Mouse (Mus musculus) layer of hippocampus, postnatal 25 days (tissue): ENCODE measurements at regions not wholly inside any gene's neighbourhood (a gene's known extent, or its start where the extent isn't known, plus 50 kb on each side); places are given as distances from the start of the nearest gene placed in this dataset.

ENCODE experiments used
- DNase-seq, 2 experiments: peaks; one replicate each; pipeline ENCODE4 v3.0.0; 2022; ENCODE audit warnings: mixed read lengths in 2 of 2, low spot score in 1 of 2; ENCODE audit errors: extremely low spot score in 1 of 2

DNA sequence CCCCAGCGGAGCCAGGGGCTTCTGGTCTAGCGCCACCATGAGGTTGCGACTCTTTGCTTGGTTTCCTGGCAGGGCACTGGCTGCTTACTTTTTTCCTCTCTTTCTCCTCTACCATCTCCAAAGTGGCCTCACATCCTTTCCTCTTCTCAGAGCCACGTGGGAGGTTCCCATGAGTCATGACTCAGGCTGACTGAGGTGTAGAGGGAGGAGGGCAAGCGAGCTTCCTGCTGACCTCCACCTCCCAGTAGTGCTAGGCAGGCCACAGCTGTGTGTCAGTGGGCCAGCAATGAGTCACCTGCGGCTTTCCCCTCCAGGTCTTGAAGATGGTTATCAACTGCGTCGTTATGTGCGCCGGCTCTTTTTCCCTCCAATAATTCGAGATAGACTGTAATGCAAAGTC, 123.6 kb downstream of the Gadd45g start:
- no peak for DNase-seq

DNA sequence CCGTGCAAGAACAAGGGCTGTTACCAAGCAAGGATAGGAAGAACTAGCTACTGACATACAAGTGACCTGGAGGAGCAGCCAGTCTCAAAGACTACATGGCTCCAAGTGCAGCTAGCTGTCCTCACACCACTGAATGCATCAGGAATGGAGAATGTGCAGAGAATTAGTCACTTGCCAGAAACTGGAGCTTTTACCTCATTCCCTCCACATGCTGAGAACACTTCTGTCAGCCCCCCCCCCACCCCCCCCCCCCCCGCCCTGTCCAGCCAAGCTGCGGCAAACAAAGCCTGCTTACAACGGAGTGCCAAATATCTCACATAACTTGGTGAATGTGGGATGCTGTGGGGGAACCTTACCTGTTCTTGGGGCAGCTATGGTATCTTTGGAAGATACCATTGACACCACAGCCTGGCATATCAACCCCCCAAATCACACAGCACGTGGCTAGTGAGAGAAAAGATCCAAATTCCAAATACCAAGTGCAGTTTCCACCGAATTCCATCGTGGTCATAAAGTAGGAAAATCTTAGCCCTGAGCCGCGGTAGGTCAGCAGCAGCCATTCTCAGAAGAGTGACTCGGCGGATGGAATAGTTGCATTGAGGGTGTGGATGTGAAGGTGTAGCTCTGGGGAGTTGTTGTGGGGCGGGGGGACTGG, 126.3 kb downstream of the Gadd45g start:
- DNase-seq, result no peak

DNA sequence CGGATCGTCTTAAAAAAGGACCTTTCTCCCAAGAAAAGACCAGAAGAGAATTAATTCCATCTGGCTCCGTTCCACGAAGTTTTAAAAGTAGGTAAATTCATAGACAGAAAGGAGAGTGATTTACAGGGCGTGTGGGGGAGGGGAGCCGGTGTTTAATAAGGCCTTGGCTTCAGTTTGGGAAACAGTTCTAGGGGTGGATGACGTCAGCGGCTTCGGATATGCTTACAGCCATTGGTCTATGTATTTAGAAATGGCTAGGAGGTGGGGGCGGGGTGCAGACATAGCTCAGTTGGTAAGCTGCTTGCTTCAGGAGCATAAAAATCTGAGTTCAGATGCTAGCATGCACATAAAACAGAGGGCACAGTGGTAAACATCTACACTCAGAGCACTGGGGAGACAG, 127.0 kb downstream of the Gadd45g start:
- DNase-seq, result no peak

DNA sequence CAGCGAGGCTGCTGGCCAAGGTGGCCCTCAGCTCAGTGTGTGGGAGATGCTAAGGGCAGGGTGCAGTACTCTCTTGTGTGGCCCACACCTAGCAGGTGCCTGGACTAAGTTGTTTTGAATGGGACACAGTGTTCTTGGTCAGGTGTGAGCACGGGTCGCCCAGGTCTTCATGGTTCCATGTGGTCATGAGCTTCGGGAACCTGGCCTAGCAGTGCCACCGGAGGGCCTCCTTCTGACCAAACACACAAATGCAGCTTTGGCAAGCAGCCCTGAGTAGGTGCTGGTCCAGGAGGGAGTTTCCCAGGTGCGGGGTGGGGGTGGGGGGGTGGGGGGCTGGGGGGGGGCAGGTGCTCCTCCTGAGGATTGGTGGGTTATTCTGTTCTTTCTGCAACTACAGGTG, 127.6 kb downstream of the Gadd45g start:
- DNase-seq, result no peak

DNA sequence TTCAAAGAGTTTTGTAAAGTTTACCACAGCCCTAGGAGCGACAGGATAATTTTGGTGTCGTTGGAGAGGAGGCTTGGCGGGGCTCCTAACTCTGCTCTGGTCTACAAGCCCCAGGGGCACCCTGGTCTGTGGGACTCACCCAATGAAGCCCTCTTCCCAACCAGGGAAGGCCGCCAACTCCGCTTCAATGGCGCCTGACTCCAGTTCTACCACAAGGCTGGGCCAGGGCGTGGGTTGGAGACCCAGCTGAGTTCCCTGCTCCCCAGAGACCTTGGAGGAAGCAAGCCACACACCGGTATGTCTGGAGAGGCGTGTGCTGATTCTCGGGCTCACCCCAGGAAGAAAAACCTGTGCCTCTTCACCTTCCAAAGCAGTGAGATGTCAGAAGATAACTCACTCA, 128.9 kb downstream of the Gadd45g start:
- DNase-seq, result no peak

DNA sequence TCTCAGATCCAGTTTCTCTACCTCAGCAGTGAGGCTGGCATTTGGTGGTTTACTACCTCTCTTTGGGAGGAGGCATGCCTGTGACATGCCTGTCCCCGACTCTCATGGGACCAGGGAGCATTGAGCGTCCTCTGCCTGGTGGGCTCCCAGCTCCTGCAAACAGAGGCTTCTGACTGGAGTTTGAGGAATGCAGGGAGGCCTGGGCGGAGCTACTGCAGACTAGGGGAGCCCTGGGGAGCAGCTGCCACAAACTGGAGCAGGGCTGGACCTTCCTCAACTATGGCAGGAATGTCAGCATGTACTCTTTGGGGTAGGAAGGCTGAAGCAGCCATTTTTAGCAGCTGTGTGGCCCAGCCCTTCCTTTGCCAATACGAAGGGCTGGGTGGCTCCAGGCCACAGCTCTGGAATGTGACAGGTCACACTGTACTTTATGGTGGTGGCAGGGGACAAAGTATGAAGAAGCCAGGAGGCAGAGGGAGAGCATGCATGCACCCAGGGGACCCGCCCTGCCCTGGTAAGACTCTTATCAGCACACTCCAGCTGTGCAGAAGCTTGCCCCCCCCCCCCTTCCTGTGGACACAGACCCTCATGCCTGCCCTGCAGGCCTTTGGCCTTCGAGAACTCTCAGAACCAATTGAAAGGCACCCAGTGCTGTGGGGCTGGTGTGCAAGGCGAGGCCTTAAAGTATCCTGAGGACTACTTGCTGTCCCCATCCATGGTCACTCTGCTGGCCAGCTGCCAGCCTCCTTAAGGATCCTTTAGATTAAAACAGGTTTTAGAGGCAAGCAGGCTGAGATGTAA, 129.5 kb downstream of the Gadd45g start:
- no peak for DNase-seq

DNA sequence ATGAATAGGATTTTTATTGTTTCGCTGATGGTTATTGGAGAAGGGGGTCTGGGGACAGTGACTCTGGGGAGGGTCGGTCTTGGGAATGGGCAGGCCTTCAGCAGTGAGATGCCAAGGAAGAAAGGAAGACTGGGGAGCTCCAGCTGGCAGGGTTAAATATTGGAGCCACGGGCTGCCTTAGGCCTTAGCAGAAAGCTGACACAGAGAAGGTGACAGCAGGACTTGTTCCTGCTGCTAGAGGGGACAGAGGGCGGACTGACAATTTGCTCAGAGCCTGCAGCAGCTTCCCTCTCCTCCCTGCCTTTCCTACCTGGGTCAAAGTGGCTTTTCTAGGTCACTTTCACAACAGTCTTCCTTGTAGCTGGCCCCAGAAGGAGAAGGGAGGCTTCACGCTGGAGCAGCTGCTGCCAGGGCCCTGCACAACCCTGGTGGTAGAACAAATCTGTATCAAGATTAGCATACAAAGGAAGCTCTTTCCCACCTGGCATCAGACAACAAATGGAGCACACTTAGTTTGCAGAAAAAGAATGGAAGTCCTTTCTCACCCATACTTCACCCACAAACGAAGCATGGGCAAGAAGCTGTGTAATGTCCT, 130.2 kb downstream of the Gadd45g start:
- no peak for DNase-seq

DNA sequence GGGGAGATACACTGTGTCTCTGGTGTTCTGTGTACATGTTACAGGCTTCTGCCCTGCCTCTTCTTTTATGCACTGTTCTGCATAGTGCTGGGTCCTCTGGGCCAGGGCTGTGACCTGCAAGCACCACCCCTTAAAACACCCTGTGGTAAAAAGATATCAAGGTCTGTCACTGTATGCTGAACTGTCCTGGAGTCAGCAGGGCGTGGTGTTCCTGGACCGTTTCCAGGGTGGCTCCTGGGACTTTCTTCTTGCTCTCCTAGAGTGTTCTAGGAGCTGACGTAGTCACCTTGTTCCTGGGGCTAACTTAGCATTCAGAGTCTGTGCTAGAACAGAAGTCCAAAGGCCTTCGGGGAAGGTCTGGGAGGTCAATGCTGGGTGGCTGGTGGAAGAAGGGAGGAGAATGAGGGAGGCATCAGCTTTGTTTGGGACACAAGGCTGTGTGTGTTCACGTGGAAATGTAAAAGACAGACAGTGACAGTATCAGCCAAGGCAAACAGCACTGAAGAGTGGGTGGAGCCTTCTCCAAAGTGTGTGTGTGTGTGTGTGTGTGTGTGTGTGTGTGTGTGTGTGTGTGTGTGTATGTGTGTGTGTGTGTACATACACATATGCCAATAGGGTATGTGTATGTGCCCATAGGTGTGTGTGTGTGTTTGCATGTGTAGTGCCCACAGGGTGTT, 133.0 kb downstream of the Gadd45g start:
- no peak for DNase-seq

DNA sequence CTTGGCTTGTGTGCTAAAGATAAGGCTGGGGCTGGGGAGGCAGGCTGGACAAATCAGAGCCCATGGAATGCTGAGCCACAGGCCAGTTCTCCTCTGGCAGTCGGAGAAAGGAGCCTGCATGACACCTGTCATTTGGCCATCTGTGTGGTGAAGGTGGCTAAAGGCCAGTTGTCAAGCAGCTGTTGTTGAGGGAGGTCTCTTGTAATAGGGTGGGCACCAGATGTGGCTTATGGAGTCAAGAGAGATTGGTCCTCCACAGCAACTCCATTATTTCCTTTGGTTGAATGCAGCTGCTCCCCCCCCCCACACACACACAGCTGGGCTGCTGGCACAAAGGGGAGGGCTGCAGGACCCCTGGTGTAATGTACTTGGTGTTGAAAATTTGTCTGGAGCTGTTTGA, 133.9 kb downstream of the Gadd45g start:
- DNase-seq, result no peak

DNA sequence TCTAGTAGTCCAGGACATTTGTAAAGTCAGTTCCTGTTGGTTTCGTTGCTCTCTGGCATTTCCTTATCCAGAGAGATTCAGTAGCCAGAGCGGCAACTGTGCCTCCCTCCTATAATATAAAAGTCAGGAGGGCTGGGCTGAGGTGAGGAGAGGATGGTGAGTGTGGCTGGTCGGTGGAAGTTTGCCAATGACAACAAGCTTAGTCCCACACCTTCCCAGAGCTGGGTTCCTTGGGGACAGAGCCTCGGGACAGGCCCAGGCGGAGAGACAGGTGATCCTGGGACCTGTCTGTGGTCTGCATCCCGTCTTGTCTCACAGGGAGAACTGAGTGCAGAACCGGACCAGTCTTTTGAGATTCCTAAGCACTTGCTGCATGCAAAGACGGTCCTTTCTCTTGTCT, 136.5 kb downstream of the Gadd45g start:
- no peak for DNase-seq

DNA sequence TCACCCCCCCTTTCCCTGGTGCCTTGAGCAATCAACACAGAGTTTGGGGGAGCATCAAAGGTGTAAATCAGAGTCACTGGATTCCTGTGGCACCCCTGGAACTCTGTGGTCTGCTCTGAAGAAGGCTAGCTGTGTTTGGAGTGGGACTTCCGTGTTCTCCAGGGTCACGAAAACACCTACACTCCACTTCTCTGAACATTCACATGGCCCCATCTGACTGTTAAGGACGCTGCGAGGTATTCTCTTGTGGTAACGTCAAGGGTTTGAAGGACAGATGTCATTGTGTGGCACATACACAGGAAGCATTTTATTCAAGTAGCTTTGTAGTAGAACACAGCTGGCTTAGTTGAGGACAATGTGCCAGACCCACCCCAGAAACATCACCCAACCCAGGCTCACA, 137.1 kb downstream of the Gadd45g start:
- no peak for DNase-seq

DNA sequence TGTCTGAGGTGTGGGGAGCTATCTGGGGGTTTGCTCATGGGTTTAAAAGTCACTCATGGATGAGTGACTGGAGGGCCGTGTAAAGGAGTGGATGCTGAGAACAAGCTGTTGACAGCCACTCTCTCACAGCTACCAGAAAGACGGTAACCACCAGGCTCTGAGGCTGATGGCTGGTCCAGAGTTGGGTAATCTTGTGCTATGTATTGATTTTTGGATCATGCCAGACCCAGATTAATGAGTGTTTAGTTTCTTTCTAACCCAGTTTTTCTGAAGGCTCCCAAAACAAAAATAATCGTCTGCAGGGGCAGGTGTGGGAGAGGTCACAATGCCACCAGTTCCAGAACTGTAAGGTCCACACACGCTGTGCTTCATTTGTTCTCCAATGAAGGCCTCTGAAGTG, 144.9 kb downstream of the Gadd45g start:
- DNase-seq, result no peak

DNA sequence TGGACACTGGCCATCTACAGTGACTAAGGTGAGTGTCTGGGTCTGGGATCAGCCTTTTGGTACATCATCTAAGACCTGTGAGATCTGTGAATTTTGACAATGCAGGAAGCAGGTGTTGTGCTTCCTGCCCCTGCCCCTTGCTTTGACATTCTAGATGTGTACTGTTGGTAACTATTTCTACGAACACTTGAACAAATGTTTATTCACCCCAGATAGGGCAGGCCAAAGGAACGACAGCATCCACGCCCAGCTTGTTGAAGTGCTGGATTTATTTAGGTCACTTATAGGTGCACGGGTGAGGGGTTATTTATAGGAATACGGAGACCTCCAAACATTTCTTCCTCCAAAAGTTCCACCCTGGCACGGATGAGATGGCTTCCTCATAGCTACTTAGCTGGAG, 146.4 kb downstream of the Gadd45g start:
- DNase-seq, result no peak

DNA sequence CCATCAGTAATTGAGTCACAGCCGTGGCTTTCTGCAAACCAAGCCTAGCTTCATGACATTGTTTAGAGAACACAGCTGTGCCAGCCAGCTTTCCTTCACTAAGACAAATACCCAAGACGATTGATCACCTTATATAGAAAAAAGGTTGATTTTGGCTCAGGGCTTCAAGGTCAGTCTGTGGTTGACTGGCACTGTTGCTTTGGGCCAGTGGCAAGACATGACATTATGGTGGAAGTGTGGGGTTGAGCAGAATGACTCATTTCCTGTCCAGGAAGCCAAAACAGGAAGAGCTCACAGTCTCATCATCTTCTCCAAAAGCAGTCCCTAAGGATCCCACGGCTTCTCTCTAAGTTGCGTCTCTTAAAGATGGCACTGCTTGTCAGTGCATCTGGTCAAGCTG, 149.7 kb downstream of the Gadd45g start:
- DNase-seq, result no peak

DNA sequence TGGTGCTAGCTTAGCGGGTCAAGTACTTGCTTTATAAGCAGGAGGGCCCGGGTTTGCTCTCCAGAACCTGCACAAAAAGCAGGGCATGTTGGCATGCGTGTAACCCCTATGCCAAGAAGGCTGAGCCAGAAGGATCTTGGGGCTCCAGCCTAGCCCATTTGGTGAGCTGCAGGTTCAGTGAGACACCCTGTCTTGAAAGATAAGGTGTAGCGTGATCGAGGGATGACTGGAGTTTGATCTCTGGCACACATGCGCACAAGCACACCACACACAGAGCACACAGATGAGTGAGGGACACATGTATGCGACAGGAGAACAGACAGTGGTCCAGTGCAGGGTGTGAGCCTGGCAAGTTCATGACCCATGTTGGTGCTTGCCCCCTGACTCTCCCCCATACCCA, 152.1 kb downstream of the Gadd45g start:
- no peak for DNase-seq

DNA sequence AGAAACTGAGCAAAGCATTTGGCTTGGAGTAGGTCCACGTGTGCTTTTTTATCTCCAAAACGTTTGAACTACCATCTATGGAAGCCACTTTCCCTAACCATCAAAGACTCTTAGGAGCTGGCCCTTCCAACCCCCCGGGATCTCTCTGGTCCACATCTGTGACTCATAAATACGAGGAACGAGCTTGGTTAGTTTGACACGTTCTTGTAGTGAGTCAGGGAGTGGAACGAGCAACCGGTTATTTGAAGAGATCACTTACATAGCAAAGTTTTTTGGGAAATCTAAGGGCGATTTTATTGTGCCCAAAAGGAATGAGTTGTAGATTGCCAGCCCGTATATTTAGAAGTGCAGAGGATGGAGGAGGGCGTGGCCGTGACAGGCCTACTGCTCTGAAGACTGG, 155.3 kb downstream of the Gadd45g start:
- no peak for DNase-seq

DNA sequence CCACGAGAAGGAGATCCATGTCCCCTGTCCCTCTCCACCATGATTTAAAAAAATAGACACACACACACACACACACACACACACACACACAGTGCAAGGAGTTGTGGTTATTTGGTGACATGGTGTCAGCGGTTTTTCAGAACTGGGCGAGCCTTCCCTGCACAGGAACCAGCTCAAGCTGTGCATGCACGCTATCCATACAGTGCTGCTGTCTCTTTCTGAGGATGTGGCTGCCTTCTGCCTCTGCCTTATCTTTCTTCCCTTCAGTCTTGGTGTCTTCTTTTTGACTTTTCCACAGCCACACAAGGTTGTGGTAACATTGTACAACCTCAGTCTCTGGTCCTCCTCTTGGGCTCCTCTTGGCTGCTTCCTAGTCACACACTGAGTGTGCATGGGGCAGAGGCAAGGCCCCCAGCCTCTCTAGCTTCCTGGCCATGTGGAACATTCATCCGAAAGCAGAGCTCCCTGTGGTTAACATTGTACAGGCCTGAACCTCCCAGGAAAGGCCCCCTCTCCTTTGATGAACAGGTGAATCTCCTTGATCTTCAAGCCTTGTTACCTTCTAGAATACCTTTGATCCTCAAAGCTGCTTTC, 157.6 kb downstream of the Gadd45g start:
- DNase-seq, result no peak

DNA sequence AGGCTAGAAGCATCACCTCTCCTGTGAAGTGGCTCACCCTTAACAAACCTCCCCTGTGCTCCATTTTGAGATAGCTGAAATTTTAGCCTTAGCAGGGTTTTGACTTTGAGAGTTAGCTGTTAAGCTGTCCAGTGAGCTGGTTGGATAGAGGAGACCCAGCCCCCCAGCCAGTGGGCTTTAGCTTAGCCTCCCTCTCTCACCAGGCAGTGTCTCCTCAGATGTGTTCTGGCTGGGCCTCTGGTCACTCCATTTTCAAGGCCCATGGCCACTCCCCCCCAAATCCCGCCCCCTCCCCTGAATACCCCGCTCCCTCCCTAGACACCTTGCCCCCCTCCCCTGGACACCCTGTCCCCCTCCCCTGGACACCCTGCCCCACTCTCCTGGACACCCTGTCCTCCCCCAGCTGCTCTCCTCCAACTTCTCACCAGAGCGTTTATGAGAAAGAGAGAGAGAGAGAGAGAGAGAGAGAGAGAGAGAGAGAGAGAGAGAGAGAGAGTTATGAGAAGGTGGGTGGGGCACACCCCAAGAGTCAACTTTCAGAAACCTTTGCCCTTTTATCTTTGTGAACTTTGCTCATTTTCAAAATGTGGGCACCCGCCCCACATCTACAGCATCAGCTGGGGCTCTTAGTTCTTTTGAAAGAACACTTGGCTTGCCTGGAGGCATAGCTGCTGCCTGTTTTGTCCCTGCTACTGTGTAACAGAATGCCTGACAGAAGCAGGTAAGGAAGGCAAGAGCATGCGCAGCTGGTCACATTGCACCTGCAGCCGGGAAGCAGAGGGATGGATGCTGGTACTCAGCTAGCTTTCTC, 161.3 kb downstream of the Gadd45g start:
- DNase-seq, result no peak

DNA sequence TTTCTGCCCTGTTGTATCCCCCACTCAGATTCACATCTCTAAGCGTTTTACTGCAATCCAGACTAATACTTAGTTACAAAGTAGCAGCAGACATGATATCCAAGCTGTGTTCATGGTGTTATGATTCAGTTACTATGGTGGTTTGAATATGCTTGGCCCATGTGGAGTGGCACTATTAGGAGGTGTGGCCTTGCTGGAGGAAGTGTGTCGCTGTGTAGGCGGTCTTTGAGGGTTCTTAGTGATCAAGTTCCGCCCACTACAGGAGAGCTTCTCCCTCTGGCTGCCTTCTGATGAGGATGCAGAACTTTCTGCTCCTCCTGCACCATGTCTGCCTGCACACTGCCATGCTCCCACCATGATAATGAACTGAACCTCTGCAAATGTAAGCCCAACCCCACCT, 162.8 kb downstream of the Gadd45g start:
- no peak for DNase-seq

DNA sequence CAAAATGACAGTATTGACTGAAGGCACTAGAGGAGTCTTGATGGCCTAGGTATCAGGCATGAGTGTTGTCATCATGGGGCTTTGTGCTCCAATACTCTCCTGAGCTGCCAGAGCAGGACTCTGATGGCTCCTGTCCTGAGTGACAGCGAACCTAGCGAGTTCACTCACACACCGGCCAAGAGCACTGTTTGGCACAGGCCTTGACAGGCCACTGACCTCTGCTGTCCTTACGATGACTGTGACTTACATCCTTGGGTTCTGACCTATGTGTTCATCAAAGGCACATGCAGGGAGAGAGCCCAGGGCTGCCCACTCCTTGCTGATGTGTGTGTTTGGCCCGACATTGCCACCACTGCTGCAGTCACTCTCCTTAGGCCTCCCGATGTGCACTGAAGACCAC, 163.3 kb downstream of the Gadd45g start:
- DNase-seq, result no peak
